Mouse (Mus musculus): ENCODE data around the gene Cdk2ap2. TPM values are rescaled to one million over a fixed set of nuclear protein-coding genes. Genes with fewer than 3 reads are reported as not detected.

Gene Cdk2ap2
- total and polyA plus RNA-seq, 2 experiments: 33.9 to 198 TPM

DNA sequence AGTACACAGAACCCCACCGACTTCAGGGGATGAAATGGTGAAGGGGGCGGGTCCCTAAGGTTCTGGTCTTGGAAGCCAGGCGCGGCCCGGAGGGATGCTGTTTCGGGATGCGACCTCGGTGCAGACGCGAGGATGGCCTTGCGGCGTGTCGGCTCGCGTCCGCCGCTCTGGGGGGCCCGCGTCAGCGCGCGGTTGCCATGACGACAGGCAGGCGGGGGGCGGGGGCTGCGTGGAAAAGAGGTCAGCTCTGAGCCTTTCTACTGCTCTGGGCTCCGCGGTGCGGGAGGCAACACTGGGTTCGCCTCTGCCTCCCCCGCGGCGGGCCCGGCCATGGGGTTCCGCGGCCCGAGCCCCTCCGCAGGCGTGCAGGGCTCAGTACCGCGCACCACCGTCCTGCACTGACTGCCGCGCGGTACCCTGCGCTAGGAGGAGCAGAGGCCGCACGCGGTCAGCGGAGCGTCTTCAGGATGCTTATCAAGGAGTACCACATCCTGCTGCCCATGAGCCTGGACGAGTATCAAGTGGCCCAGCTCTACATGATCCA, 3.8 kb downstream of the Cdk2ap2 start:
- no peak for DNase-seq (ENCODE audit: extremely low read depth, low read depth, low spot score)
- peak overlapping the region; percentile 19; the same call in 1 of the 2 replicates for H3K4me3 ChIP-seq (ENCODE audit: insufficient read depth, low read depth, low read length)
- 20% methylated on average over 51 of the region's 52 CpGs for WGBS
- no peaks in the 10 kb centered on the region for H3K79me2 ChIP-seq (ENCODE audit: control insufficient read depth, insufficient read depth, low read length)
- peaks cover 26% of the 10 kb centered on the region for H3K4me1 ChIP-seq (ENCODE audit: control insufficient read depth, insufficient read depth, low read length)
- H3K27me3 ChIP-seq (ENCODE audit: control insufficient read depth, insufficient read depth, low read length): no peaks in the 10 kb centered on the region
- TF ChIP-seq CTCF (IDR thresholded peaks at IDR 0.05; ENCODE audit: low read depth, low read length): no peak
- no peak for TF ChIP-seq POLR2A (IDR thresholded peaks at IDR 0.05; ENCODE audit: extremely low read depth, insufficient read depth, low read length)
- no peak overlapping the region for H3K9ac ChIP-seq (ENCODE audit: low read depth, low read length)
- no peaks in the 10 kb centered on the region for H3K36me3 ChIP-seq (ENCODE audit: control insufficient read depth, insufficient read depth, low read length)
- H3K27ac ChIP-seq (replicated peaks; ENCODE audit: insufficient read depth, low read depth, low read length): no peak overlapping the region

DNA sequence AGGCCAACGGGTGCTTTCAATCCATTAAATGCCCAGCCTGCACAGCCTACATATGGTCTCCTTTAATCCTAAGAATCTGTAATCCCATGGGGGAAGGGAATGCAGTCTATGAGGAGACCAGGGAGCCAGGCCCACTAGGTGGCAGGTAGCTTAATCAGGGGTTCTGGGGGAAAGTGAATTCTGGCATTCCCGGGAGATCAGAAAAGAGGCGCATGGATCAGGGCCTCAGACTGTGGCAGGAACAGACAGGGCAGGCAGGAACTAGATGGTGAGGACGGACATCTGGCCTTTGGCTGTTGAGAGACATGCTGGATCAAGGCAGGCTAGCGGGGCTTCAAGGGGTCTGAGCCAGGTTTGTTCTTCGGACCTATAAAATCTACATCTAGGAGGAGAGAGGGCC, 4.5 kb downstream of the Cdk2ap2 start:
- no peak overlapping the region for H3K4me3 ChIP-seq (ENCODE audit: insufficient read depth, low read depth, low read length)
- 95% methylated on average over 6 of the region's 6 CpGs for WGBS

DNA sequence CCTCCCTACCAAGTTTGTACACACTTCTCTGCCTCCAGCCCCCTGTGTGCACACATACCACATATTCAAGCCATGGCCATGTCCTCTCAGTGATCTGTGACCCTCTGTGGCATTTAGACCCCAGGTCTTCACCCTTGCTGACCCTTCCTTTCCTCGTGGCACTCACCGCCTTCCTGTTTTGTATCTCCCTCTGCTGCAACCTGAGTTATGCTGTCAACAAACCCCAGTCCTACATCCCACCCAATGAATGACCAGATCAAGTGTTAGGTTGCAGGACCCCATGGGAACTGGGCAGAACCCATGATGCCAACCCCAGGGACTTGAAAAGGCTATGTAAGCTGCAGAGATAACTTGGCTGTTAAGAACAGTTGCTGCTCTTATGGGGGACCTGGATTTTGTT, 5.1 kb downstream of the Cdk2ap2 start:
- TF ChIP-seq CTCF (IDR thresholded peaks at IDR 0.05; ENCODE audit: low read depth, low read length) (no peak), POLR2A (IDR thresholded peaks at IDR 0.05; ENCODE audit: extremely low read depth, insufficient read depth, low read length) (no peak)
- H3K36me3 ChIP-seq (ENCODE audit: control insufficient read depth, insufficient read depth, low read length): no peaks in the 10 kb centered on the region
- no peak overlapping the region for H3K4me3 ChIP-seq (ENCODE audit: insufficient read depth, low read depth, low read length)
- H3K79me2 ChIP-seq (ENCODE audit: control insufficient read depth, insufficient read depth, low read length): no peaks in the 10 kb centered on the region
- H3K27ac ChIP-seq (replicated peaks; ENCODE audit: insufficient read depth, low read depth, low read length): no peak overlapping the region
- no peaks in the 10 kb centered on the region for H3K27me3 ChIP-seq (ENCODE audit: control insufficient read depth, insufficient read depth, low read length)
- H3K4me1 ChIP-seq (ENCODE audit: control insufficient read depth, insufficient read depth, low read length): peaks cover 22% of the 10 kb centered on the region
- 87% methylated on average over 2 of the region's 2 CpGs for WGBS
- no peak for DNase-seq (ENCODE audit: extremely low read depth, low read depth, low spot score)
- no peak overlapping the region for H3K9ac ChIP-seq (ENCODE audit: low read depth, low read length)

More for the DNA sequence above, 4.5 kb downstream of the Cdk2ap2 start:
- TF ChIP-seq CTCF (IDR thresholded peaks at IDR 0.05; ENCODE audit: low read depth, low read length) (no peak), POLR2A (IDR thresholded peaks at IDR 0.05; ENCODE audit: extremely low read depth, insufficient read depth, low read length) (no peak)
- H3K9ac ChIP-seq (ENCODE audit: low read depth, low read length): no peak overlapping the region
- DNase-seq (ENCODE audit: extremely low read depth, low read depth, low spot score): no peak
- H3K4me1 ChIP-seq (ENCODE audit: control insufficient read depth, insufficient read depth, low read length): peaks cover 23% of the 10 kb centered on the region
- no peaks in the 10 kb centered on the region for H3K27me3 ChIP-seq (ENCODE audit: control insufficient read depth, insufficient read depth, low read length)
- no peak overlapping the region for H3K27ac ChIP-seq (replicated peaks; ENCODE audit: insufficient read depth, low read depth, low read length)
- H3K36me3 ChIP-seq (ENCODE audit: control insufficient read depth, insufficient read depth, low read length): no peaks in the 10 kb centered on the region
- H3K79me2 ChIP-seq (ENCODE audit: control insufficient read depth, insufficient read depth, low read length): no peaks in the 10 kb centered on the region

DNA sequence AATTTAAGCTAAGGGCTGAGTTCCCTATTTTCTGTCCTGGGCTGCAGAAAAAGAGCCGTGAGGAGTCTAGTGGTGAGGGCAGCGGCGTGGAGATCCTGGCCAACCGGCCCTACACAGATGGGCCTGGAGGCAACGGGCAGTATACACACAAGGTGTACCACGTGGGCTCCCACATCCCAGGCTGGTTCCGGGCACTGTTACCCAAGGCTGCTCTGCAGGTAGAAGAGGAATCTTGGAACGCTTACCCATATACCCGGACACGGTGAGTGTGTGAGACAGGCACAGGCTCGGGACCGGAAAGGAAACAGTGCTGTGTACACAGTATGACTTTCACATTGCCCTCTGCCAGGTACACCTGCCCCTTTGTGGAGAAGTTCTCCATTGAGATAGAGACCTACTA, 5.6 kb downstream of the Cdk2ap2 start:
- DNase-seq (ENCODE audit: extremely low read depth, low read depth, low spot score): no peak
- H3K27ac ChIP-seq (replicated peaks; ENCODE audit: insufficient read depth, low read depth, low read length): no peak overlapping the region
- 94% methylated on average over 12 of the region's 12 CpGs for WGBS

DNA sequence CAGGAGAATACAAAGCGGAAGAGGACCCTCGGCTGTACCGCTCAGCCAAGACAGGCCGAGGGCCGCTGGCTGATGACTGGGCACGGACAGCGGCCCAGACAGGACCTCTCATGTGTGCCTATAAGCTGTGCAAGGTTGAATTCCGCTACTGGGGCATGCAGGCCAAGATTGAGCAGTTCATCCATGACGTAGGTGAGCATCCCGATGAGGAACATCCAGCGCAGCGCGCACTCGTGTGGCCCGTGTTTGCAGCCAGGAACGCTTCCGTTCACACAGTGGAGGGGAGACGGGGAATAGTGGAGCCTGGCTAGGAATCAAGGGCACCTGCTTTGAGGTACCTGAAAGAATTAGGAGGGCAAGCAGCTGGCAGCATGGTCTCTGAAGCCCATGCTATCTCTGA, 6.3 kb downstream of the Cdk2ap2 start:
- H3K4me1 ChIP-seq (ENCODE audit: control insufficient read depth, insufficient read depth, low read length): peaks cover 16% of the 10 kb centered on the region
- 98% methylated on average over 18 of the region's 18 CpGs for WGBS
- TF ChIP-seq POLR2A (IDR thresholded peaks at IDR 0.05; ENCODE audit: extremely low read depth, insufficient read depth, low read length): no peak
- TF ChIP-seq CTCF (IDR thresholded peaks at IDR 0.05; ENCODE audit: low read depth, low read length): no peak
- H3K9ac ChIP-seq (ENCODE audit: low read depth, low read length): no peak overlapping the region
- H3K27ac ChIP-seq (replicated peaks; ENCODE audit: insufficient read depth, low read depth, low read length): no peak overlapping the region
- H3K27me3 ChIP-seq (ENCODE audit: control insufficient read depth, insufficient read depth, low read length): no peaks in the 10 kb centered on the region
- no peak for DNase-seq (ENCODE audit: extremely low read depth, low read depth, low spot score)
- H3K4me3 ChIP-seq (ENCODE audit: insufficient read depth, low read depth, low read length): no peak overlapping the region
- no peaks in the 10 kb centered on the region for H3K79me2 ChIP-seq (ENCODE audit: control insufficient read depth, insufficient read depth, low read length)
- no peaks in the 10 kb centered on the region for H3K36me3 ChIP-seq (ENCODE audit: control insufficient read depth, insufficient read depth, low read length)

More for the DNA sequence above, 5.6 kb downstream of the Cdk2ap2 start:
- peaks cover 22% of the 10 kb centered on the region for H3K4me1 ChIP-seq (ENCODE audit: control insufficient read depth, insufficient read depth, low read length)
- H3K9ac ChIP-seq (ENCODE audit: low read depth, low read length): no peak overlapping the region
- H3K36me3 ChIP-seq (ENCODE audit: control insufficient read depth, insufficient read depth, low read length): no peaks in the 10 kb centered on the region
- TF ChIP-seq POLR2A (IDR thresholded peaks at IDR 0.05; ENCODE audit: extremely low read depth, insufficient read depth, low read length) (no peak), CTCF (IDR thresholded peaks at IDR 0.05; ENCODE audit: low read depth, low read length) (no peak)
- H3K27me3 ChIP-seq (ENCODE audit: control insufficient read depth, insufficient read depth, low read length): no peaks in the 10 kb centered on the region
- H3K79me2 ChIP-seq (ENCODE audit: control insufficient read depth, insufficient read depth, low read length): no peaks in the 10 kb centered on the region
- no peak overlapping the region for H3K4me3 ChIP-seq (ENCODE audit: insufficient read depth, low read depth, low read length)

DNA sequence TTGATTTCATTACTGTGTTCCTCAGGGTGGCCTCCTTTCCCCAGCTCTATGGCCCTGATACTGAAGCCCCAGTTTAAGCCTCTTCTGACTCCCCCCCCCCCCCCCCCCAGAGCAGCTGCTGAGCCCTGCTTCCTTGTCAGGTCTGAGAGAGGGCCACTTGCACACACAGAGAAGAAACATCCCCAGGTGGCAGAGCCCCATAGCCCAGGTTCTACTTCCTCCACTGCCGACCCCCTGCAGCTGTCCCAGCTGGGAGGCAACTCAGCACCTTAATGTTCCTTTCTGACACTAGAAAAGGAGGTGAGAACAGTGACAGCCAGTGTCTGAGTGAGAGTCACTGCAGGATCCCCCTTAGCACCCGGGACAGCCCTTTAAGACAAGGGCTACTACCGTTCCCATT, 6.8 kb downstream of the Cdk2ap2 start:
- no peak overlapping the region for H3K27ac ChIP-seq (replicated peaks; ENCODE audit: insufficient read depth, low read depth, low read length)
- H3K4me1 ChIP-seq (ENCODE audit: control insufficient read depth, insufficient read depth, low read length): peaks cover 11% of the 10 kb centered on the region
- no peak for DNase-seq (ENCODE audit: extremely low read depth, low read depth, low spot score)
- H3K9ac ChIP-seq (ENCODE audit: low read depth, low read length): no peak overlapping the region
- H3K4me3 ChIP-seq (ENCODE audit: insufficient read depth, low read depth, low read length): no peak overlapping the region
- H3K36me3 ChIP-seq (ENCODE audit: control insufficient read depth, insufficient read depth, low read length): no peaks in the 10 kb centered on the region
- no peaks in the 10 kb centered on the region for H3K27me3 ChIP-seq (ENCODE audit: control insufficient read depth, insufficient read depth, low read length)
- H3K79me2 ChIP-seq (ENCODE audit: control insufficient read depth, insufficient read depth, low read length): no peaks in the 10 kb centered on the region
- WGBS: 85% methylated on average over 3 of the region's 3 CpGs
- no peak for TF ChIP-seq POLR2A (IDR thresholded peaks at IDR 0.05; ENCODE audit: extremely low read depth, insufficient read depth, low read length)
- no peak for TF ChIP-seq CTCF (IDR thresholded peaks at IDR 0.05; ENCODE audit: low read depth, low read length)
